Mouse (Mus musculus) cerebellum, postnatal 36 days (tissue): ENCODE measurements at regions not wholly inside any gene's neighbourhood (a gene's known extent, or its start where the extent isn't known, plus 50 kb on each side); places are given as distances from the start of the nearest gene placed in this dataset.

ENCODE experiments used
- DNase-seq, 2 experiments: peaks; one replicate each; pipeline ENCODE4 v3.0.0; 2021 to 2022; ENCODE audit warnings: mixed read lengths in 2 of 2

GRCm38 (mm10) chr13:100883711-100884110 lies 50.5 kb upstream of the Slc30a5 start:
- DNase-seq, result no peak
